Mouse (Mus musculus) erythroid progenitor cell, adult 5-6 weeks (primary cell): Measurements from ENCODE around the gene Gal. TPM values are rescaled to one million over a fixed set of nuclear protein-coding genes. Genes with fewer than 3 reads are reported as not detected.

Source experiments
- ATAC-seq: replicated peaks from 2 replicates; pipeline ENCODE4 v1.8.0; 2016; ENCODE audit warnings: moderate number of reproducible peaks, mild to moderate bottlenecking, moderate TSS enrichment, inconsistent platforms; ENCODE audit not compliant: poor library complexity, low FRiP score, severe bottlenecking
- total RNA-seq, 2 experiments: library from RNA; stranded (forward) in 1 of 2; stranded (reverse) in 1 of 2; fragments of 150-400 nt in 1 of 2; fragments of 186-747, 209-891 nt in 1 of 2; gene quantifications; 2 replicates each; pipeline versions ENCODE4 v1.2.3 to v1.2.4; 2015 to 2017; ENCODE audit warnings: low replicate concordance in 2 of 2

Gene Gal
- not detected in 2 replicates for total RNA-seq (2015; ENCODE audit: low replicate concordance)
- not detected in 2 replicates for total RNA-seq (2017; ENCODE audit: low replicate concordance)

GRCm38 (mm10) chr19:3414268-3414733 lies at the start of gene Gal:
Gal (minus strand) TSS chr19:3414544.
- ATAC-seq = no peak

GRCm38 (mm10) chr19:3459986-3460385 lies 45.6 kb upstream of the Gal start:
- no peak for ATAC-seq

GRCm38 (mm10) chr19:3458331-3459099 lies 44.2 kb upstream of the Gal start:
- ATAC-seq = no peak

GRCm38 (mm10) chr19:3457700-3458099 lies 43.4 kb upstream of the Gal start:
- no peak for ATAC-seq

- ATAC-seq = no peak
These were observed 37.3 kb upstream of the Gal start for GRCm38 (mm10) chr19:3451649-3452048.

- peak; percentile 48; the same call in 1 of the 2 replicates for ATAC-seq
These were observed 36.8 kb upstream of the Gal start for GRCm38 (mm10) chr19:3451170-3451569.

- no peak for ATAC-seq
These were observed 36.4 kb upstream of the Gal start for GRCm38 (mm10) chr19:3450714-3451113.

- no peak for ATAC-seq
These were observed 34.9 kb upstream of the Gal start for GRCm38 (mm10) chr19:3449248-3449647.

- no peak for ATAC-seq
These were observed 33.0 kb upstream of the Gal start for GRCm38 (mm10) chr19:3447348-3447747.

- ATAC-seq = no peak
These were observed 26.7 kb upstream of the Gal start for GRCm38 (mm10) chr19:3441092-3441491.

GRCm38 (mm10) chr19:3440667-3441066 lies 26.3 kb upstream of the Gal start:
- ATAC-seq = no peak

GRCm38 (mm10) chr19:3437980-3438379 lies 23.6 kb upstream of the Gal start:
- no peak for ATAC-seq

GRCm38 (mm10) chr19:3436840-3437239 lies 22.5 kb upstream of the Gal start:
- ATAC-seq = 0 out of 2 replicates have a peak, but pooled peaks have one; percentile 31

- no peak for ATAC-seq
These were observed 21.5 kb upstream of the Gal start for GRCm38 (mm10) chr19:3435824-3436223.

- no peak for ATAC-seq
These were observed 20.3 kb upstream of the Gal start for GRCm38 (mm10) chr19:3434641-3435040.

GRCm38 (mm10) chr19:3434124-3434523 lies 19.8 kb upstream of the Gal start:
- ATAC-seq = no peak

GRCm38 (mm10) chr19:3431969-3432368 lies 17.6 kb upstream of the Gal start:
- ATAC-seq = no peak

GRCm38 (mm10) chr19:3431066-3431465 lies 16.7 kb upstream of the Gal start:
- no peak for ATAC-seq

GRCm38 (mm10) chr19:3429156-3429816 lies 14.9 kb upstream of the Gal start:
- ATAC-seq = no peak

GRCm38 (mm10) chr19:3428057-3428830 lies 13.9 kb upstream of the Gal start:
- ATAC-seq = no peak
